12 mouse cellular contexts compared by ENCODE assay signal in genomic region chr8:65159096-65159748, GRCm38 (mm10). TPM values are rescaled to one million over a fixed set of nuclear protein-coding genes. Genes with fewer than 3 reads are reported as not detected.
DNase-seq lines count a peak whose midpoint lies in the region; ATAC-seq lines count a peak whose summit lies in the region.
"Had no signal": no experiment of that assay in that cellular context is flagged by ENCODE, and none has a peak within 500 bp of the region (broad histone marks: within the 10 kb centered on the region; RNA-seq: fewer than 3 reads in every experiment).

No protein-coding gene starts in this region.

- H3K4me3 ChIP-seq in forebrain, embryonic 14.5 days (ENCODE audit: low read depth, low read length): no peak overlapping the region
- H3K4me3 ChIP-seq in forebrain, embryonic 10.5 days: no peak overlapping the region
- no peak overlapping the region for H3K4me3 ChIP-seq in midbrain, embryonic 15.5 days
- no peak overlapping the region for H3K4me3 ChIP-seq in midbrain, embryonic 10.5 days
- H3K4me3 ChIP-seq: midbrain, embryonic 12.5 days had no signal

- no peak overlapping the region for H3K27ac ChIP-seq in forebrain, embryonic 14.5 days (ENCODE audit: low read depth, low read length)
- H3K27ac ChIP-seq in forebrain, embryonic 10.5 days: no peak overlapping the region
- H3K27ac ChIP-seq in midbrain, embryonic 15.5 days: no peak overlapping the region
- no peak overlapping the region for H3K27ac ChIP-seq in midbrain, embryonic 10.5 days (replicated peaks)
- H3K27ac ChIP-seq: midbrain, embryonic 12.5 days had no signal

- H3K27me3 ChIP-seq in forebrain, embryonic 14.5 days (replicated peaks; ENCODE audit: control insufficient read depth, insufficient read depth, low read length): no peaks in the 10 kb centered on the region
- H3K27me3 ChIP-seq in forebrain, embryonic 10.5 days (ENCODE audit: poor library complexity, severe bottlenecking): no peaks in the 10 kb centered on the region
- no peaks in the 10 kb centered on the region for H3K27me3 ChIP-seq in midbrain, embryonic 15.5 days (replicated peaks)
- H3K27me3 ChIP-seq in midbrain, embryonic 10.5 days (ENCODE audit: low read depth, poor library complexity, severe bottlenecking): no peaks in the 10 kb centered on the region
- H3K27me3 ChIP-seq: midbrain, embryonic 12.5 days had no signal

- no peaks in the 10 kb centered on the region for H3K4me1 ChIP-seq in forebrain, embryonic 14.5 days (ENCODE audit: control insufficient read depth, insufficient read depth, low read length)
- H3K4me1 ChIP-seq in forebrain, embryonic 10.5 days: no peaks in the 10 kb centered on the region
- no peaks in the 10 kb centered on the region for H3K4me1 ChIP-seq in midbrain, embryonic 15.5 days
- H3K4me1 ChIP-seq in midbrain, embryonic 10.5 days: no peaks in the 10 kb centered on the region
- H3K4me1 ChIP-seq: midbrain, embryonic 12.5 days had no signal

- no peak overlapping the region for H3K9ac ChIP-seq in forebrain, embryonic 14.5 days (ENCODE audit: low read length)
- H3K9ac ChIP-seq in midbrain, embryonic 15.5 days: no peak overlapping the region
- H3K9ac ChIP-seq: liver, postnatal 0 days; midbrain, embryonic 12.5 days had no signal

- ATAC-seq in forebrain, embryonic 14.5 days: peak; percentile 34; the same call in 1 of the 2 replicates
- peak; percentile 58; the same call in 1 of the 2 replicates for ATAC-seq in midbrain, embryonic 15.5 days (replicated peaks)
- ATAC-seq: liver, postnatal 0 days had no signal

- 54% methylated on average over 14 of the region's 14 CpGs for WGBS in forebrain, embryonic 14.5 days
- WGBS in forebrain, embryonic 10.5 days: 73% methylated on average over 14 of the region's 14 CpGs
- 56% methylated on average over 14 of the region's 14 CpGs for WGBS in midbrain, embryonic 15.5 days
- WGBS in midbrain, embryonic 10.5 days: 70% methylated on average over 14 of the region's 14 CpGs

- H3K4me2 ChIP-seq in forebrain, embryonic 14.5 days (ENCODE audit: low read length): no peak overlapping the region
- peak overlapping the region; percentile 5; the same call in 1 of the 2 replicates for H3K4me2 ChIP-seq in midbrain, embryonic 15.5 days
- H3K4me2 ChIP-seq: midbrain, embryonic 12.5 days had no signal

- H3K36me3 ChIP-seq in forebrain, embryonic 14.5 days (ENCODE audit: control insufficient read depth, insufficient read depth, low read length): no peaks in the 10 kb centered on the region
- no peaks in the 10 kb centered on the region for H3K36me3 ChIP-seq in forebrain, embryonic 10.5 days (replicated peaks)
- H3K36me3 ChIP-seq in midbrain, embryonic 15.5 days (replicated peaks): no peaks in the 10 kb centered on the region
- no peaks in the 10 kb centered on the region for H3K36me3 ChIP-seq in midbrain, embryonic 10.5 days
- H3K36me3 ChIP-seq: midbrain, embryonic 12.5 days had no signal

- peak; percentile 46 for DNase-seq in forebrain, embryonic 14.5 days (ENCODE audit: low spot score)
- no peak for DNase-seq in forebrain, embryonic 10.5 days (ENCODE audit: extremely low spot score, low spot score)
- DNase-seq in midbrain, embryonic 10.5 days (ENCODE audit: low spot score): no peak
- peak; percentile 21 to 55 for DNase-seq in frontal cortex, postnatal 36 days (ENCODE audit: low spot score in 2 of 2)
- peak; percentile 17 for DNase-seq in right cerebral cortex, postnatal 4 days
- DNase-seq in spleen, adult 12 weeks (ENCODE audit: low spot score): no peak
- DNase-seq in kidney, postnatal 14 days: no peak
- DNase-seq: adrenal gland, postnatal 10 days; liver, postnatal 0 days had no signal

- no peaks in the 10 kb centered on the region for H3K9me3 ChIP-seq in forebrain, embryonic 14.5 days (replicated peaks; ENCODE audit: control insufficient read depth, low read length)
- no peaks in the 10 kb centered on the region for H3K9me3 ChIP-seq in forebrain, embryonic 10.5 days
- H3K9me3 ChIP-seq in midbrain, embryonic 15.5 days: no peaks in the 10 kb centered on the region
- H3K9me3 ChIP-seq in midbrain, embryonic 10.5 days (replicated peaks): no peaks in the 10 kb centered on the region
- H3K9me3 ChIP-seq: midbrain, embryonic 12.5 days had no signal

RNA-seq across cellular contexts. Expression of gene BC030870, which starts 29.9 kb away (rescaled TPM):
- polyA plus RNA-seq in forebrain, embryonic 14.5 days (2014; fragmentation: Nextera tagmentation; extraction: Ambion mirVana): not detected in 2 replicates
- polyA plus RNA-seq in forebrain, embryonic 10.5 days (2016; fragmentation: Nextera tagmentation; extraction: Ambion mirVana): not detected in 2 replicates
- polyA plus RNA-seq in midbrain, embryonic 15.5 days (2015; fragmentation: Nextera tagmentation; extraction: Ambion mirVana): 0.14 TPM in 1 of 2 replicates, not detected in the other
- not detected in 2 replicates for polyA plus RNA-seq in midbrain, embryonic 10.5 days (2016; fragmentation: Nextera tagmentation; extraction: Ambion mirVana)
- polyA plus RNA-seq: midbrain, embryonic 12.5 days; urinary bladder, adult 2 months had no signal

Comparison
In these comparisons a context has a peak if more than half of its experiments do, and no peak if none do; other contexts are left out.
1. DNase-seq: peak in forebrain, embryonic 14.5 days (single experiment), frontal cortex, postnatal 36 days (2 of 2) and right cerebral cortex, postnatal 4 days (single experiment); none in forebrain, embryonic 10.5 days (single experiment), midbrain, embryonic 10.5 days (single experiment), spleen, adult 12 weeks (single experiment) and kidney, postnatal 14 days (single experiment).